Mouse (Mus musculus) myocyte (in vitro differentiated cells): Measurements from ENCODE around the gene Rit1.

Experiments used
- CEBPB ChIP-seq: IDR thresholded peaks from 2 replicates; pipeline ENCODE4 v1.6.1; 2011; ENCODE audit warnings: mild to moderate bottlenecking, moderate library complexity; ENCODE audit not compliant: poor library complexity, insufficient read depth, severe bottlenecking
- E2F4 ChIP-seq: IDR thresholded peaks from one replicate; pipeline ENCODE4 v1.6.1; 2011; ENCODE audit warnings: mild to moderate bottlenecking, control low read depth, moderate library complexity; ENCODE audit not compliant: insufficient read depth
- MAX ChIP-seq: IDR thresholded peaks from one replicate; pipeline ENCODE4 v1.6.1; 2011; ENCODE audit warnings: low read depth, mild to moderate bottlenecking, control low read depth
- MYOD1 ChIP-seq, 3 experiments: IDR thresholded peaks; one replicate each; pipeline ENCODE4 v1.6.1; 2011; ENCODE audit warnings: control low read depth in 2 of 3, low read depth in 2 of 3, mild to moderate bottlenecking in 2 of 3, moderate library complexity in 1 of 3; ENCODE audit not compliant: insufficient read length in 2 of 3, control insufficient read depth in 1 of 3
- POLR2A ChIP-seq: IDR thresholded peaks from one replicate; pipeline ENCODE4 v1.6.1; 2011; ENCODE audit warnings: low read depth, mild to moderate bottlenecking, control low read depth, moderate library complexity; ENCODE audit not compliant: insufficient read length
- REST ChIP-seq: IDR thresholded peaks from one replicate; pipeline ENCODE4 v1.6.1; 2011; ENCODE audit warnings: mild to moderate bottlenecking, control low read depth, moderate library complexity; ENCODE audit not compliant: insufficient read depth, insufficient read length
- SRF ChIP-seq: IDR thresholded peaks from one replicate; pipeline ENCODE4 v1.6.1; 2011; ENCODE audit warnings: low read depth; ENCODE audit not compliant: control insufficient read depth, insufficient read length
- TCF12 ChIP-seq: IDR thresholded peaks from one replicate; pipeline ENCODE4 v1.6.1; 2011; ENCODE audit warnings: mild to moderate bottlenecking, control low read depth; ENCODE audit not compliant: poor library complexity, insufficient read depth, severe bottlenecking
- USF1 ChIP-seq: IDR thresholded peaks from one replicate; pipeline ENCODE4 v1.6.1; 2011; ENCODE audit warnings: low read depth, mild to moderate bottlenecking, control low read depth, moderate library complexity

DNA sequence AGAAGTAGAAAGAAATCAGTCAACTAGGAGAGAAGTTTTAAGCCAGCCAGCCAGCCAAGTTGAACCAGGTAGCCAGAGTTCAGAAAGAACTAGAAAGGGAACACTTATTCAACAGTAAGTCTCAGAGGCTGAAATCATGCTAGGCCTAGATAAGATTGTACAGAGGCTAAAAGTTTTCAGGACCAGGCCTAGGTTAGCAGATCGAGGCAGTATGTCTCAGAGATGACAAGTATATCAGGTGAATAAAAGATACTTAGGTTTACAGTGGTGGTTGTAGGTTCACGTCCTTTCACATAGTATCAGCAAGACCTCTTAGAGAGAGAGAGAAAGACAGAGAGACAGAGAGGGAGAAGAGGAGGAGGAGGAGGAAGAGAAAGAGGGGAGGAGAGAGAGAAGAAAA, 32.8 kb upstream of the Rit1 start:
- TF ChIP-seq SRF (no peak), POLR2A (no peak), CEBPB (no peak), TCF12 (no peak), REST (no peak), MYOD1 (IDR thresholded peaks at IDR 0.05; ENCODE audit: control insufficient read depth in 1 of 3, insufficient read length in 2 of 3, low read depth in 2 of 3) (no peak), E2F4 (no peak), MAX (no peak), USF1 (no peak)
